Mouse (Mus musculus): ENCODE results near the gene Ubr1.

Ubr1 gene

DNA sequence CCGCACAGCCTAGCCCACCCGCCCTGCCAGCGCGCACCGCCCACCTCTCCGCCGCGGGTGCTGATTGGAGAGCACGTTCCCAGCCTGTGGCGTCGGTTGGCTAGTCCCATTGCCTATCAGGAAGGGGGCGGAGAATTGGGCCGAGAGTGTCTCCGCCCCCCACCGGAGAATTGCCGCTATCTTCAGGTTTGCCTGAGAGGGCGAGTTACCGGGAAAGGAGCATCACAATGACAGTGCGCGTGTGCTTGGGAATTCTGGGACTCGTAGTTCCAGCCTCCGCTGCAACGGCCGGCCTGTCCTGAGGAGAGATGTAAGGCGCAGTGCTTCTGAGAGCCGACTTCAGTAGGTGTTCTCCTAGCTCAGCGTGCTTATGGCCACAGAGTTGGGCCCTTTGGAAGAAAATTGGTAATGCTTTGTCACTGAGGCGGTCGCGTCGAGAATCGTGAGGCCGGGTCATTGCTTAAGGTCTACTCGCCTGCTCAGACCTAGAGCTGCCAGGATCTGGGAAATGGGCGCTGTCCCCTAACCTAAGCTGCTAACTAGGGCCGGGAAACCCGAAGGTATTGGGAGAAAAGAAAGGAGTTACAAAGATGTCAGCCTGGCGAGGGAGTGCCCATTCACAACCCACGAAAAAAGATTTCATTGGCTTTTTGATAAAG is 120.0 kb downstream of the Ubr1 start, which contains the start of gene Ttbk2:
Ttbk2 (minus strand) TSS at position 181 of the 659 bp plus-strand sequence.
- DNase-seq: peak; percentile 99

DNA sequence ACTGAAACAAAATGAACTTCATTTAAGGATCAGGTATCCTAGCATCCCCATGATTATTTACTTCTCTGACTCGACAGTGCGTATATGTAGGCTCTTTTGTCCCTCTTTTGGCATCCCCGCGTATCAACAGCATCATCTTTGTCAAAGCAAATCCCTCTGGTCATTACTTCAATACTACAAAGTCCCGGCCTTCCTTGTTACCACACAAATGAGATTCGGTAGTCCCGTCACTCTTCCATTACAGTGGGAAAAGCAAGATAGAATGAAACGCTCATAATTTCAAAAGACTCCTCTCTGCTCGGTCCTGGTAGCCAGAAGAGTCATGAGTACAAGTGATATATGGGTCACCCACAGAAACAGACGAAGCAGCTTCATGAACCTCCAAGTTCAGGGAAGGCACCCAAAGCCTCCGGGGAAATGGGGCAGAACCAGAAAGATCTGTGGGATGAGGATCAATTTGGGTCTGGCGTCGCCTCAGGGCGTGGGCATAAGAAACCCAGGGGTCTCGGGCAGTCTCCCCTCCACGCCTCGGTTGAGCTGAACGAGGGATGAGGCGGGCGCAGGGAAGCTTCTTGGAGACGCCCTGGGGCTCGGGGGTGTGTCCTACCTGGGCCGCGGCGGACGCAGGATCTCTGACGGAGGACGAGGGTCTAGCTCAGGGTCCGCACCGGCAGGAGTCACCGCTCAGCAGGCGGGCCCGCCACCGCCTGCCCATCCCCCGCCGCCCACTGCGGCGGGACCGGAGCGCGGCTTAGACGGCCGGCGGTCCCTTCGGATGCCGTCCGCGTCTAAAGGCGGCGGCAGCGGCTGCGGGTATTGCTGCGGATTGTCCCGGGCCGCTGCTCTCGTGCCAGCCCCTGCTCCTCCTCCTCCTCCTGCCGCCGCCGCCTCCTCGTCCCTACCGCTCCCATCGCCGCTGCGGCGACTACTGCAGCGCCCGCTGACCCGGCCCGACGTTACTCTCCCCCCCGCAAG is 120.8 kb downstream of the Ubr1 start, which contains the start of gene Cdan1:
Cdan1 (minus strand) TSS at position 680 of the 975 bp plus-strand sequence.
- DNase-seq: peak; percentile 74

DNA sequence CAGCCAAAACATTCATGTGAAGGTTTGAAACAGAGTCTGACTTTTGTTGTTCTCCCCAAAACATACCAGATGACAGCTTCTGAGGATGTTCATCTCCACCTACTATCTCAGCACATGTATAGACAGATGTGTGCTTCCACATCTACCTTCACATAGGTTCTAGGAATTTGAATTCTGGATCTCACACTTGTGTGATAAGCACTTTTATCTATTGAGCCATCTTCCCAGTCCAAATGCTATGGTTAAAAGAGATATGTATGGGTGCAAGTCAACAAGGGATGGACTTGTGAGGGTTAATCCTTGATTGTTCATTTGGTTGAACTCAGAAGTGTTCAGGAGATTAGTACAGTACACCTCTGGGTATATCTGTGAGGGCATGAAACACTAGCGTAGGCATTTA is 125.2 kb downstream of the Ubr1 start:
- DNase-seq: no peak

DNA sequence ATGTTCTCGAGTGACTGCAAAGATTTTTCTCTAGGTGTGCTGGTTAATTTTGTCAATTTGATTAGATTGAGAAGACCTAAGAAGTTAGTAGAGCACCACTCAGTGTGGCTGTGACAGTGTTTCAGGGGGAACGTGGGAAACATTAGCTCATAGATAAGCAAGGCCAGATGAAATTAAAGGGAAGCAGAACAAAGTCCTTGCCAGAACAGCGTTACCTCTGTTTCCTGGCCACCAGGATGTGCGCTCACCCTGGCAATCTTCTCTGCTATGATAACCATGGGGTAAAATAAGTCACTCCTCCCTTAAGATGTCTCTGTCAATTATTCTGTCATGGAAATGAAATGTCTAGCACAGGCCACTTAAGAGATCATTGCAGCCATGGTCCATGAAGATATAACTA is 126.5 kb downstream of the Ubr1 start:
- DNase-seq: no peak

DNA sequence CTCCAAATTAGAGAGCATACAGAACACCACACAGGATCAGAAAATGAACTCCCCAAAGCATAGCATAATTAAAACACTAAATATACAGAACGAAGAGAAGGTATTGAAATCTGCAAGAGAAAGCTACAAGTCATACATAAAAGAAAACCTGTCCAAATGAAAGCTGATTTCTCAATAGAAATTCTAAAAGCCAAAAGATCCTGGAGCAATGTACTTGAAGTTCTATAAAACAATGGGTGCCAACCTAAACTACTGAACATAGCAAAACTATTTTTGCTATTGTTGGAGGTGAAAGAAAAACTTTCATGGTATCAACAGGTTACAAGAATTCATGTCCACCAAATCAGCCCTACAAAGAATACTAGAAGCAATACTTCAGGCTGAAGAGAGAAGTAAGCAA is 129.3 kb downstream of the Ubr1 start:
- DNase-seq: no peak

DNA sequence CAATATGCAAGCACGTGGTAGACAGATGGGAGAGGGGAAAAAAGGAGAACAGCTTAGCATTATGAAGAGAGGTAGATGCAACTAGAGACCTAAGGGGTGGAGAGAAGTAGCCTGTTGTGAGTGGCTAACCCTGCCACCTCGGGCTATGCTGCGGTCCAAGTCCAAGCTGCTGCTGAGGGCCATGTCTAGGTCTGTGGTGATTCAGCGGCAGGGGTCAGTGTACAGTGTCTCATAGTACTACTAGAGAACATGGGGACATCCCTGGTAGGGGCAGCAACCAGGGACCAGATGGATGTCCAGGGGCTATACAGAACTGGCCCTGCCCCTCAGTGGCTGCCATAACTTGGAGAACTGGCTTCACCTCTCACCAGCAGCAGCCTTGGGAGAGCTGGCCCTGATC is 135.3 kb downstream of the Ubr1 start:
- no peak for DNase-seq

DNA sequence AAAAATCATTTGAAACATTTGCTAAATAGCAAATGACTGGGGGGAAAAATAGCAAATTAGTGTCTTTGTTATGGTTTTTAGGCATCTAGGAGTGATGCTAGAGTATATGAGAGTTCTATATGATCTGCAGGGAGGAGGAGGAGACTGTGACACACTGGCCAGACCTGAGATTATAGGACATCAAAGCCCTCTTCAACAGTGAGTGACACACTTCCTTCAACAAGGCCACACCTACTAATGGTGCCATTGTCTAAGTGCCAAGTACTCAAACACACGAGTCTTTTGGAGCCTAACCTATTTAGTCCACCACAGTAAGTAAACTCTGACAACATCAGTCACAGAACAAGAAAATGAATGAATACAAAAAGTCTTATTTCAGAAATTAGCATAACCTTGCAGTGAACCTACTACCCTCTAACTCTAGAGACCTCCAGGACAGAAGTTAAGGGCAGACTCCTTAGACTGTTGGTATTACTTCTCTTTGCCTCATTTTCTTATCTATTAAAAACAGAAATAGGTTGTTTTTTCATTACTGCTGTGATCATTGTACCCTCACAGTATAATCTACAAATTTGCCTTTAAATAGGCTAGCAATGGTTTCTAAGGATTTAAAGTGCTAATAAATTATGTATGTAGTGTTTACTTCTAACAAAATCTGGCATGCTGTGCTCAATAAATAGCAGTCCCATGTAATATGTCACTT is 143.4 kb downstream of the Ubr1 start:
- DNase-seq: no peak
